Mouse (Mus musculus): ENCODE measurements around the gene Hist1h2ad.

DNA sequence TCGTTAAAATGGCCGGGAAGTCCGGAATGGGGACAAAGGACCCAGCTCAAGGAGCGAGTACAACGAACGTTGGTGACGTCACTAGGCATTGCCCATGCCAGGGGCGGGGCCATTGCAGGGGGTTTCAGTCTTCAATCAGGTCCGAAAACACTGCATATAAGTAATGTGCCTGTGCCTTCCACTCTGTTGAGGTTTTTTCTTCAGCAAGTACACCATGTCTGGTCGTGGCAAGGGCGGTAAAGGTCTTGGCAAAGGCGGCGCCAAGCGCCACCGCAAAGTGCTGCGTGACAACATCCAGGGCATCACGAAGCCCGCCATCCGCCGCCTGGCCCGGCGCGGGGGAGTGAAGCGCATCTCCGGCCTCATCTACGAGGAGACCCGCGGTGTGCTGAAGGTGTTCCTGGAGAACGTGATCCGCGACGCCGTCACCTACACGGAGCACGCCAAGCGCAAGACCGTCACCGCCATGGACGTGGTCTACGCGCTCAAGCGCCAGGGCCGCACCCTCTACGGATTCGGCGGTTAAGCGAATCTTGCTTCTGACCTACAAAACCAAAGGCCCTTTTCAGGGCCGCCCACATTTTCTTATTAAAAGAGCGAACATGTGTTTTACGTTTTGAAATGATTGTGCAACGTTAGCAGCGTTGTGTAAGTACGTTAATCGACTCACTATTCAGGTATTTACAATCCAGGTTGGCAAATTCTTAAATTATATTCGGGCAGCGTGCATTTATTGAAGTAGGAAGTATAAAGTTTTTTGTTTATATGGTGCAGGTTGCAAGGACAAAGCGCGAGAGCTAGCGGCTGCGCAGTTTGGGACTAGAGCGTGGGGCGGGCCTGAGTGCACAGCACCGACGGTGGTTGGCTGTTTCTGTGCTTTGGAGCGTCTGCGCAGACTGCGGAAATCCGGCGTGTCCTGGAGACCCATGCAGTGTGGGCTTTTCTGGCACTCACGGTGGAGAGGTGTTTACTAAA lies 43.0 kb upstream of the Hist1h2ad start, which contains the start of gene Hist1h4h:
- TF ChIP-seq CTCF (IDR thresholded peaks at IDR 0.05; ENCODE audit: low read depth), result no peak
- peak; percentile 89 for TF ChIP-seq EP300 (IDR thresholded peaks at IDR 0.05; ENCODE audit: low read depth)
